Mouse (Mus musculus): Measurements from ENCODE around the gene Ttc1. TPM values are rescaled to one million over a fixed set of nuclear protein-coding genes. Genes with fewer than 3 reads are reported as not detected.

The Ttc1 gene
- total RNA-seq (2014; rRNA removed), result 13.9 and 15.8 TPM in 2 replicates
- 5.9 and 6.4 TPM in 2 replicates for polyA plus RNA-seq (2012; rRNA removed)

- peak within 1 kb of the TSS; percentile 77 for H3K9ac ChIP-seq (ENCODE audit: low read depth, low read length)
- peaks cover 23% of the 10 kb centered on the region for H3K36me3 ChIP-seq (ENCODE audit: control insufficient read depth, insufficient read depth, low read length)
- no peak for TF ChIP-seq CTCF (IDR thresholded peaks at IDR 0.05; ENCODE audit: low read depth, low read length)
- peak; percentile 87 for TF ChIP-seq POLR2A (IDR thresholded peaks at IDR 0.05; ENCODE audit: extremely low read depth, insufficient read depth, low read length)
- H3K4me3 ChIP-seq (ENCODE audit: insufficient read depth, low read depth, low read length), result peak within 1 kb of the TSS; percentile 89
- WGBS, result 2% methylated on average over 47 of the region's 47 CpGs
- H3K4me1 ChIP-seq (ENCODE audit: control insufficient read depth, insufficient read depth, low read length), result no peaks in the 10 kb centered on the region
- H3K27ac ChIP-seq (replicated peaks; ENCODE audit: insufficient read depth, low read depth, low read length), result peak within 1 kb of the TSS; percentile 65
- no peaks in the 10 kb centered on the region for H3K27me3 ChIP-seq (ENCODE audit: control insufficient read depth, insufficient read depth, low read length)
- peaks cover 5% of the 10 kb centered on the region; the same call in 1 of the 2 replicates for H3K79me2 ChIP-seq (ENCODE audit: control insufficient read depth, insufficient read depth, low read length)
- peak; percentile 95 for DNase-seq (ENCODE audit: extremely low read depth, low read depth, low spot score)
These were observed at the start of gene Ttc1 for GRCm38 (mm10) chr11:43747233-43748226. TSS of gene Ttc1 (minus strand) at chr11:43748008.

- no peaks in the 10 kb centered on the region for H3K4me1 ChIP-seq (ENCODE audit: control insufficient read depth, insufficient read depth, low read length)
- 85% methylated on average over 8 of the region's 8 CpGs for WGBS
- H3K36me3 ChIP-seq (ENCODE audit: control insufficient read depth, insufficient read depth, low read length), result peaks cover 8% of the 10 kb centered on the region
- no peak overlapping the region for H3K4me3 ChIP-seq (ENCODE audit: insufficient read depth, low read depth, low read length)
- TF ChIP-seq CTCF (IDR thresholded peaks at IDR 0.05; ENCODE audit: low read depth, low read length), result no peak
- no peak for TF ChIP-seq POLR2A (IDR thresholded peaks at IDR 0.05; ENCODE audit: extremely low read depth, insufficient read depth, low read length)
- no peak for DNase-seq (ENCODE audit: extremely low read depth, low read depth, low spot score)
- H3K9ac ChIP-seq (ENCODE audit: low read depth, low read length), result no peak overlapping the region
- H3K79me2 ChIP-seq (ENCODE audit: control insufficient read depth, insufficient read depth, low read length), result peaks cover 9% of the 10 kb centered on the region
- no peak overlapping the region for H3K27ac ChIP-seq (replicated peaks; ENCODE audit: insufficient read depth, low read depth, low read length)
- H3K27me3 ChIP-seq (ENCODE audit: control insufficient read depth, insufficient read depth, low read length), result no peaks in the 10 kb centered on the region
These were observed 48.2 kb upstream of the Ttc1 start for GRCm38 (mm10) chr11:43795992-43796391.

DNA sequence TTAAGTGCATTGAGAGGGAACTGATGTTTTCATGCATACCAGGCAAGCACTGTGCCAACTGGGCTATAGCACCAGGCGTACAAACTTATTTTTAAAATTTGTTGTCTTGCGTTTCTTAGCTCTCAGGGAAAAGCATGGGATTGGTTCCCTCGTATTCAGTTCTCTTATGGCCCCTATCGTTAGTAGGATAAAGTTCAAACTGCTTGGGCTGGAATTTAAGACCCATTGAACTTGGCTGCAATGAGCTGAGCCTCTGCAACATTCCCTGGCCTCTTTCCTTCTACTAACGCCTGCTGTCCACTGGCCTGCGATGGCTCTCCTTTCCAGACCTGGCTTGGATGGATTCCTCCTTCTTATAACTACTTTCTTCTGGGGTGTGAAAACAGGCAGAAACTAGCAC lies 42.6 kb upstream of the Ttc1 start:
- no peak for DNase-seq (ENCODE audit: extremely low read depth, low read depth, low spot score)
- Histone ChIP-seq H3K4me3 (ENCODE audit: insufficient read depth, low read depth, low read length) (no peak overlapping the region), H3K4me1 (ENCODE audit: control insufficient read depth, insufficient read depth, low read length) (0 out of 2 replicates have a peak, but pooled peaks cover 2% of the 10 kb centered on the region), H3K36me3 (ENCODE audit: control insufficient read depth, insufficient read depth, low read length) (peaks cover 2% of the 10 kb centered on the region; the same call in 1 of the 2 replicates), H3K27me3 (ENCODE audit: control insufficient read depth, insufficient read depth, low read length) (no peaks in the 10 kb centered on the region), H3K27ac (replicated peaks; ENCODE audit: insufficient read depth, low read depth, low read length) (no peak overlapping the region), H3K79me2 (ENCODE audit: control insufficient read depth, insufficient read depth, low read length) (peaks cover 11% of the 10 kb centered on the region), H3K9ac (ENCODE audit: low read depth, low read length) (no peak overlapping the region)
- TF ChIP-seq CTCF (IDR thresholded peaks at IDR 0.05; ENCODE audit: low read depth, low read length), result no peak
- TF ChIP-seq POLR2A (IDR thresholded peaks at IDR 0.05; ENCODE audit: extremely low read depth, insufficient read depth, low read length), result no peak
- WGBS, result 72% methylated on average over 6 of the region's 6 CpGs

- peak; percentile 55 for DNase-seq (ENCODE audit: extremely low read depth, low read depth, low spot score)
- H3K4me1 ChIP-seq (ENCODE audit: control insufficient read depth, insufficient read depth, low read length), result peaks cover 11% of the 10 kb centered on the region
- TF ChIP-seq POLR2A (IDR thresholded peaks at IDR 0.05; ENCODE audit: extremely low read depth, insufficient read depth, low read length) (no peak), CTCF (IDR thresholded peaks at IDR 0.05; ENCODE audit: low read depth, low read length) (peak; percentile 89)
- no peak overlapping the region for H3K9ac ChIP-seq (ENCODE audit: low read depth, low read length)
- no peaks in the 10 kb centered on the region for H3K27me3 ChIP-seq (ENCODE audit: control insufficient read depth, insufficient read depth, low read length)
- H3K4me3 ChIP-seq (ENCODE audit: insufficient read depth, low read depth, low read length), result no peak overlapping the region
- H3K79me2 ChIP-seq (ENCODE audit: control insufficient read depth, insufficient read depth, low read length), result no peaks in the 10 kb centered on the region; the same call in 1 of the 2 replicates
- no peak overlapping the region for H3K27ac ChIP-seq (replicated peaks; ENCODE audit: insufficient read depth, low read depth, low read length)
- WGBS, result 12% methylated on average over 2 of the region's 2 CpGs
- H3K36me3 ChIP-seq (ENCODE audit: control insufficient read depth, insufficient read depth, low read length), result 0 out of 2 replicates have a peak, but pooled peaks cover 2% of the 10 kb centered on the region
These were observed 36.0 kb upstream of the Ttc1 start for GRCm38 (mm10) chr11:43783772-43784171.

DNA sequence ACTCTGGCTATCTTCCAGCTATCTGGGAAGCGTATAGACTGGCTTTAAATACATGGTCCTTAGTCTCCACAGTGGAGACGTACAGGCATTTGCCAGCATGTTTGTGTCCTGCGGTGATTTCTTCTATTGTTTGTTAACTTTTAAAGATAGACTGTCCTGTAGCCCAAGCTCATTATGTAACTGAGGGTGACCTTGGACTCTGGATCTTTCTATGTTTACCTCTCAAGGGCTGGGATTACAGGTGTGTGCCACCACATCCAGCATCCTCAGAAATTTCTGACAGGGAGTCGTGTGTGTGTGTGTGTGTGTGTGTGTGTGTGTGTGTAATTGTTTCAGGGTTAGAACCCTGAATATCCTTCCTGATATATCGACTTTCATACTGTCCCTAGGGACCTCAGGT lies 35.3 kb upstream of the Ttc1 start:
- Histone ChIP-seq H3K79me2 (ENCODE audit: control insufficient read depth, insufficient read depth, low read length) (no peaks in the 10 kb centered on the region; the same call in 1 of the 2 replicates), H3K9ac (ENCODE audit: low read depth, low read length) (no peak overlapping the region), H3K27ac (replicated peaks; ENCODE audit: insufficient read depth, low read depth, low read length) (0 out of 2 replicates have a peak overlapping the region, but pooled peaks have one; percentile 4), H3K36me3 (ENCODE audit: control insufficient read depth, insufficient read depth, low read length) (0 out of 2 replicates have a peak, but pooled peaks cover 2% of the 10 kb centered on the region), H3K4me1 (ENCODE audit: control insufficient read depth, insufficient read depth, low read length) (peaks cover 11% of the 10 kb centered on the region), H3K4me3 (ENCODE audit: insufficient read depth, low read depth, low read length) (no peak overlapping the region), H3K27me3 (ENCODE audit: control insufficient read depth, insufficient read depth, low read length) (no peaks in the 10 kb centered on the region)
- DNase-seq (ENCODE audit: extremely low read depth, low read depth, low spot score), result peak; percentile 78
- no peak for TF ChIP-seq POLR2A (IDR thresholded peaks at IDR 0.05; ENCODE audit: extremely low read depth, insufficient read depth, low read length)
- no peak for TF ChIP-seq CTCF (IDR thresholded peaks at IDR 0.05; ENCODE audit: low read depth, low read length)
- WGBS, result 25% methylated on average over 5 of the region's 5 CpGs
